Mouse (Mus musculus): ENCODE data around the gene Tifa. TPM values are rescaled to one million over a fixed set of nuclear protein-coding genes. Genes with fewer than 3 reads are reported as not detected.

Gene Tifa
- total and polyA plus RNA-seq, 3 experiments, result 1.4 to 3.2 (median 2.8) TPM

GRCm38 (mm10) chr3:127818694-127819663 is 29.4 kb downstream of the Tifa start:
- Histone ChIP-seq H3K4me3 (replicated peaks in 1 of 3; ENCODE audit: low read depth in 2 of 3, low read length in 2 of 3, poor library complexity in 1 of 3) (no peak overlapping the region), H3K79me2 (replicated peaks; ENCODE audit: control insufficient read depth, extremely low read depth, insufficient read depth, poor library complexity, severe bottlenecking) (no peaks in the 10 kb centered on the region; the same call in 1 of the 2 replicates), H3K9ac (ENCODE audit: insufficient read depth, low read depth) (no peak overlapping the region), H3K27me3 (replicated peaks) (no peaks in the 10 kb centered on the region), H3K4me1 (ENCODE audit: control insufficient read depth in 1 of 2, insufficient read depth in 2 of 2) (peaks cover 0 to 5% of the 10 kb centered on the region in 2 experiments; a peak in 3 of 4 replicates), H3K9me3 (replicated peaks; ENCODE audit: low read length) (no peaks in the 10 kb centered on the region), H3K4me2 (ENCODE audit: insufficient read depth, low read depth, poor library complexity, severe bottlenecking) (no peak overlapping the region), H3K36me3 (replicated peaks in 1 of 2; ENCODE audit: control insufficient read depth in 1 of 2, insufficient read depth in 1 of 2, low read length in 1 of 2) (peaks cover 20 to 66% of the 10 kb centered on the region in 2 experiments), H3K27ac (ENCODE audit: insufficient read depth, low read depth) (no peak overlapping the region)
- in situ Hi-C loops (cut with MboI; ENCODE audit: low pct_ligation_motif_present, low pct_unique_long_range_greater_than_20kb, low sequenced_read_pairs) (no loop called here), dilution Hi-C loops (cut with MboI; ENCODE audit: extremely low pct_ligation_motif_present, extremely low pct_unique_long_range_greater_than_20kb, low sequenced_read_pairs) (no loop called here)
- DNase-seq (ENCODE audit: extremely low read depth), result no peak
- no peak for TF ChIP-seq PAX5 (IDR thresholded peaks at IDR 0.05; ENCODE audit: low read length)
- TF ChIP-seq ELF1 (IDR thresholded peaks at IDR 0.05; ENCODE audit: low read depth, low read length), result no peak
- no peak for TF ChIP-seq CHD1 (IDR thresholded peaks at IDR 0.05; ENCODE audit: low read depth, low read length)
- TF ChIP-seq USF1 (IDR thresholded peaks at IDR 0.05; ENCODE audit: low read depth, low read length), result no peak
- TF ChIP-seq UBTF (IDR thresholded peaks at IDR 0.05; ENCODE audit: low read depth, low read length), result no peak

- Histone ChIP-seq H3K27me3 (replicated peaks) (no peaks in the 10 kb centered on the region), H3K79me2 (replicated peaks; ENCODE audit: control insufficient read depth, extremely low read depth, insufficient read depth, poor library complexity, severe bottlenecking) (peaks cover 6% of the 10 kb centered on the region), H3K36me3 (replicated peaks in 1 of 2; ENCODE audit: control insufficient read depth in 1 of 2, insufficient read depth in 1 of 2, low read length in 1 of 2) (peaks cover 20 to 60% of the 10 kb centered on the region in 2 experiments), H3K9ac (ENCODE audit: insufficient read depth, low read depth) (no peak overlapping the region), H3K4me1 (ENCODE audit: control insufficient read depth in 1 of 2, insufficient read depth in 2 of 2) (peaks cover 3 to 19% of the 10 kb centered on the region in 2 experiments), H3K27ac (ENCODE audit: insufficient read depth, low read depth) (no peak overlapping the region), H3K9me3 (replicated peaks; ENCODE audit: low read length) (no peaks in the 10 kb centered on the region), H3K4me2 (ENCODE audit: insufficient read depth, low read depth, poor library complexity, severe bottlenecking) (no peak overlapping the region), H3K4me3 (replicated peaks in 1 of 3; ENCODE audit: low read depth in 2 of 3, low read length in 2 of 3, poor library complexity in 1 of 3) (no peak overlapping the region)
- dilution Hi-C loops (cut with MboI; ENCODE audit: extremely low pct_ligation_motif_present, extremely low pct_unique_long_range_greater_than_20kb, low sequenced_read_pairs), result no loop called here
- in situ Hi-C loops (cut with MboI; ENCODE audit: low pct_ligation_motif_present, low pct_unique_long_range_greater_than_20kb, low sequenced_read_pairs), result no loop called here
- DNase-seq (ENCODE audit: extremely low read depth), result no peak
- TF ChIP-seq NELFE (IDR thresholded peaks at IDR 0.05; ENCODE audit: low read depth, low read length) (no peak), JUND (conservative IDR thresholded peaks at IDR 0.05; ENCODE audit: low read depth, low read length) (no peak), TBP (conservative IDR thresholded peaks at IDR 0.05; ENCODE audit: low read depth, low read length) (no peak), UBTF (IDR thresholded peaks at IDR 0.05; ENCODE audit: low read depth, low read length) (no peak), PAX5 (IDR thresholded peaks at IDR 0.05; ENCODE audit: low read length) (no peak), RCOR1 (conservative IDR thresholded peaks at IDR 0.05; ENCODE audit: low read depth, low read length) (no peak), MXI1 (IDR thresholded peaks at IDR 0.05; ENCODE audit: low read depth, low read length) (no peak)
These were observed 30.8 kb downstream of the Tifa start for GRCm38 (mm10) chr3:127820400-127820799.

DNA sequence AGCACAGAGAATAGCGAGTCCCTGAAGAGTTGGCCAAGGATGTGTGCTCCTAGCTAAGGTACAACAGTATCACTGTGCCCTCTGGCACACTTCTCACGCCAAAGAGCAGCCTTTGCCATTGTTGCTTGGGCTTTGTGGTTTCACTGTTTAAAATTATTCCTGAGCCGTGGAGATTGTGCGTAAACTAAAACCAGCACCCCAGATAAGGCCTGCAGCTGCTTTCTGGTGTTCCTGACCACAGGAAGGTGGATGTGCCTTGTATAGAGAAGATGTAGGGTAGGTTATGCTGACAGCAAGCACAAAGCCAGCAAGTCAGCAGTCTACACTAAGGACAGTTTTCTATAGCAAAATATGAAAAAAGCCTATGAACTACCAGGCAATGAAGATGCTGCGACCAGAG is 31.6 kb downstream of the Tifa start:
- H3K4me2 ChIP-seq (ENCODE audit: insufficient read depth, low read depth, poor library complexity, severe bottlenecking), result no peak overlapping the region
- no peaks in the 10 kb centered on the region for H3K9me3 ChIP-seq (replicated peaks; ENCODE audit: low read length)
- DNase-seq (ENCODE audit: extremely low read depth), result no peak
- H3K9ac ChIP-seq (ENCODE audit: insufficient read depth, low read depth), result no peak overlapping the region
- H3K4me3 ChIP-seq (replicated peaks in 1 of 3; ENCODE audit: low read depth in 2 of 3, low read length in 2 of 3, poor library complexity in 1 of 3), result no peak overlapping the region
- no peak overlapping the region for H3K27ac ChIP-seq (ENCODE audit: insufficient read depth, low read depth)
- in situ Hi-C loops (cut with MboI; ENCODE audit: low pct_ligation_motif_present, low pct_unique_long_range_greater_than_20kb, low sequenced_read_pairs), result no loop called here
- no peaks in the 10 kb centered on the region for H3K27me3 ChIP-seq (replicated peaks)
- dilution Hi-C loops (cut with MboI; ENCODE audit: extremely low pct_ligation_motif_present, extremely low pct_unique_long_range_greater_than_20kb, low sequenced_read_pairs), result no loop called here
- peaks cover 6% of the 10 kb centered on the region for H3K79me2 ChIP-seq (replicated peaks; ENCODE audit: control insufficient read depth, extremely low read depth, insufficient read depth, poor library complexity, severe bottlenecking)
- H3K4me1 ChIP-seq (ENCODE audit: control insufficient read depth in 1 of 2, insufficient read depth in 2 of 2), result peaks cover 3 to 20% of the 10 kb centered on the region in 2 experiments
- peaks cover 19 to 54% of the 10 kb centered on the region in 2 experiments for H3K36me3 ChIP-seq (replicated peaks in 1 of 2; ENCODE audit: control insufficient read depth in 1 of 2, insufficient read depth in 1 of 2, low read length in 1 of 2)
- TF ChIP-seq TCF12 (IDR thresholded peaks at IDR 0.05; ENCODE audit: low read depth, low read length) (no peak), JUND (conservative IDR thresholded peaks at IDR 0.05; ENCODE audit: low read depth, low read length) (no peak), MEF2A (IDR thresholded peaks at IDR 0.05; ENCODE audit: borderline replicate concordance, low read depth, low read length) (no peak), ZKSCAN1 (IDR thresholded peaks at IDR 0.05; ENCODE audit: borderline replicate concordance, low read depth, low read length) (no peak), CHD2 (IDR thresholded peaks at IDR 0.05; ENCODE audit: low read length) (no peak), JUN (IDR thresholded peaks at IDR 0.05; ENCODE audit: insufficient read depth, low read depth, low read length) (no peak), MYC (IDR thresholded peaks at IDR 0.05; ENCODE audit: low read depth, low read length) (no peak), MAFK (IDR thresholded peaks at IDR 0.05; ENCODE audit: insufficient replicate concordance, low read length) (no peak), E2F4 (IDR thresholded peaks at IDR 0.05; ENCODE audit: insufficient replicate concordance, low read depth, low read length) (no peak), ZMIZ1 (IDR thresholded peaks at IDR 0.05; ENCODE audit: low read depth, low read length) (no peak), GABPA (IDR thresholded peaks at IDR 0.05; ENCODE audit: insufficient replicate concordance, low read depth, low read length) (no peak), ELF1 (IDR thresholded peaks at IDR 0.05; ENCODE audit: low read depth, low read length) (no peak), POLR2A (IDR thresholded peaks at IDR 0.05; ENCODE audit: low read depth, low read length) (no peak), MAZ (IDR thresholded peaks at IDR 0.05; ENCODE audit: low read depth, low read length) (no peak), ZNF384 (IDR thresholded peaks at IDR 0.05; ENCODE audit: low read depth, low read length) (no peak), TBP (conservative IDR thresholded peaks at IDR 0.05; ENCODE audit: low read depth, low read length) (no peak)

Data from CH12.LX (cell line).